Mouse (Mus musculus) mature B cell (primary cell): Measurements from ENCODE around the gene Chst3.
"Not testable (repeated sequence)": the region's sequence is repeated elsewhere in the genome, so short reads cannot be mapped to it uniquely, and the experiment has no call there.

Experiments
- in situ Hi-C: fragments of 300-500 bp; cut with MboI; formaldehyde crosslinking; loops from 2 replicates; pipeline ENCODE4 v1.14.3; 2019

Gene Chst3

DNA sequence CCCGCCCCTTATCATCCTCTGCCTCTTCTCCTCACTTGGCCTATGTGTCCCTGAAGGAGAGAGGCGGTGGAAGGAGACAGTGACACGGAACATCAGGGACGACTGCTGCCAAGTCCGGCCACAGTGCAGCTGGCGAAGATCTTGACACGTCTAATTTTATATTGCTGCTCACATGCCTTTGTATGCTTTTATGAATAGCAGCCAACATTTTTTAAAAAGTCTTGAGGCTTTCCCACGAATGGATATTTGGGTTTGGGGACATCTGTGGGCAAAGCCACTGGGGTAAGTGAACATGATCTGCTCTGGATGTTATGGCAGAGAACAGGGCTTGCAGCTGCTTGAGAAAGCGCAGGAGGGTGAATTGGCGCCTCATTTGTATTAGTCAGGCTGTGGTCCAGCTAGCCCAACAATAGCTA, 21.6 kb downstream of the Chst3 start:
- in situ Hi-C loops, result no loop called here

DNA sequence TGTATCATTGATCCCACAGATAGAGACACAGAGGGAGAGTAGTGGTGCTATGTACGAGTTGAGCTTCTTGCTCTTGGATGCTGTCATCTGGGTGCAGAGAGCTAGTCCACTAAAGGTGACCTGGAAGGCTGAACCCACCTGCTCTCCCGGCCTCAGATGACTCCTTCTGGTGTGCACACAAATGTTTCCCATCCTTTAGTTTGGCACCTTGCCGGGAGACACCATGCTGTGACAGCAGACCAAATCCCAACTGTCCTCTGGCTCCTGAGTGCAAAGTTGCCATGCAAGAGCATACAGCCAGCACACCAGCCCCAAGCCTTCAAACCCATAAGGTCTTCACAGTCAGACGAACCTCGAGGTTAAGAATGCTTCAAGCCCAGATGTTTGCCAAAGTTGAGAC, 22.1 kb downstream of the Chst3 start:
- in situ Hi-C loops, result no loop called here

- in situ Hi-C loops, result no loop called here
Measured at GRCm38 (mm10) chr10:60195087-60195486, 24.0 kb downstream of the Chst3 start.

DNA sequence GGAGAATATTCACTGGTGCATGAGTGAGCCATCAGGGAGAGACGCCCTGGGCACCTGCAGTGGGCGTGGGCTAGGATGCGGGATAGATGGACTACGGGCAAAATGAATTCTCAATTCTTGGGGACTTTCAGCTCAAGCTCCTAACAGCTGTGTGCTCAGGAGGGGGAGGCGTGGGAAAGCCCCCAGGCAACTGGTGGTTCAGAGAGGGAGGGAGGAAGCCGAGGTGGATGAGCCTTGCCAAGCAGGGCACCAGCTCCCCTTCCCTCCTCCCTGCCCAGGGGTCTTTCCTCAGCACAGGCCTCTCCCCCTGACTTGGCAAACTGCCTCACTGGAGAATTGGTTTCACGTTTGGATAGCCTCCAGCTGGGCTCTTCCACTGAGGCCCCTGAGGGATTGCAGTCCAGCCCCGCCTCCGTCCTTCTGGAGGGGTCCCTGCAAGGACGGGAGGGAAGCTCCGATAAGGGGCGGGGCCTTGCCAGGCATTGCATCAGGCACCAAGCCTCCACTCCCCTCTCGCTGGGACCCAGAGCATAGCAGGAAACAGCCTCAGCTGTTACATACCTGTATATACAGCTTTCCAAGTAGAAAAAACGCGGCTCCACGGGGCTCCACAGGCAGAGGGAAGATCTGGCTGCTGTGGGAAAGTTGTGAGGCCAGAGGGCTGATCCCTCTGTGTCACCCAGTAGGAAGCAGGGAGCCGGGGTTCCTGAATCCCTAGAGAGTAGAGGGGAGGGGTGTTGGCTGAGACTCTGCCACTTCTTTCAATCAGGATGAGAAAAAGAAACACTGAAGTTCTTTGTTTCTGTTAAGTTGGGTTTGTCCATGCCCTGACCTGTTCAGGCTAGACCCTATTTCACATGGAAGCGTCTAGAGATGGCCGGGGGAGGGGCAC, 25.3 kb downstream of the Chst3 start:
- in situ Hi-C loops, result no loop called here

DNA sequence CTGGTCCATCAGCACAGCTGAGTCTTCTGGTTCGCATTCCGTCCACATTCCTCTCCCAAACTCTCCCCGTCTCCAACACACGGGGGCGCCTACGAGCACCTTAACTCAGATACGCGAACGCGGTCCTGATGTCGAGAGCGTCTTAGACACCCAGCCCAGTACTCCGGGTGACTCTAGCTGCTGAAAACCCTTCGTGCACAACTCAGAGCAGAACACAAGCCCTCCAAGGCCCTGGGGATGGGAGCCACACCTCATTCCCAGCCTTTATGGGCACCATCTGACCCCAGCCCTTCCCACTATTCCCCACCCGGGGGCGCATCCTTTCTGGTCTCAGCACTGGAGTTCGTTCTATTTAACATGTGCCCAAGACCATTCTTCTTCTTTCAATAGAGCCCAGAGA, 27.3 kb downstream of the Chst3 start:
- in situ Hi-C loops, result no loop called here

DNA sequence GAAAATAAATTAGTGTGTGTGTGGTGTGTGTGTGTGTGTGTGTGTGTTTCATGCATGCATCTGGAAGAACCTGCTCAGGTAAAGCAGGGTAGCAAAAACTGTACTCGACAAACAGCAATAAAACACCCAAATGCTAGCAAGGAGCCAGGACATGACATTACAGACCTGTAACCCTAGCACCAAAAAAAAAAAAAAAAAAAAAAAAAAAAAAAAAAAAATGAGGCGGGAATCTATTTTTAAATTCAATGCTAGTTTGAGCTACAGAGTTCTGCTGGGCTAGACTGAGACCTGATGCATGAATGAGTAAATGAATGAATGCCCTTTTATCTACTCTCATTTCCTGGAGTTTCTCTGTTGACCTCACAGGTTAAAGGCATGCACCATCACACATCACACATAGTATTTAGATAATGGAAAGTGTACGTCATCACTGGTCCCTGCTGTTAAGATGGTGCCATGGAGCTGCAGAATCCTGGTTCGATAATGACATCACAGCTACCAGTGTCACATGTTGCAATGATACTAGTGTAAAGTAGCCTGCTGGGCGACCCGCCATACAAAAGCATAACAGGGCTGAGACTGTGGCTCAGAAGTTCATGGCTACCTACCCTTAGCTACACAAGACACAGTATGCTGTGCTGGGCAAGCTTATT, 29.4 kb downstream of the Chst3 start:
- in situ Hi-C loops, result no loop called here

DNA sequence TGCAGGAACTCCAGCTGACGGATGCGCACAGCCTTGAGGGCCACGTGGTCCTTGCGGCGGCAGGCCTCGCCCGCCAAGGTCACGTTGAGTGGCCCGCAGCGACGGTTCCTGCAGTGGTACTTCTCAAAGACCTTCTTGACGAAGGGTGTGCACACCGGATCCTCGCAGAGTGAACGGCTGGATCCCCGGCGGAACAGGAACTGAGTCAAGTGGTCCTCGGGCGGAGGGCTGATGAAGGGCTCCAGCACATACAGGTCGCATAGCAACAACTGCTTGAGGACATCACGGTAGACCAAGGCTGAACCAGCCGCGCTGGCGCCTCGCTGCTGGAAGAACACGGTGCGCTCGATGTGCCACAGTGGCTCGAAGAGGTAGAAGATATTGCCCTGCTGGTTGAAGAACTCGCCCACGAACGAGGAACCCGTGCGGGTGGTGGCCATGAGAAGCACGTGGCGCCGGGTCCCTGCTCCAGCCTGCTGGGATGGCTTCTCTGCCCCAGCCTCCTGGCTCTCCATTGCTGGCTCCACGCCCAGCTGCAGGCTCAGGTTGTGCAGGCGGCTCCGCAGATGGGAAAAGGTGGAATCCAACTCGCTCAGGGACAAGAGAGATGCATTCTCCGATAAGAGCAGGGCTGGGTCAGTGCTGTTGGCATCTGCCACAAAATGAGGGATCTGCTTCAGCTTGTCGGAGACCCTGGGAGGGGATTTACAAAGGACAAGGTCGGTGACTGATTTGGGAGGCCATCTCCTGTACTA, 32.7 kb downstream of the Chst3 start:
- in situ Hi-C loops, result no loop called here

DNA sequence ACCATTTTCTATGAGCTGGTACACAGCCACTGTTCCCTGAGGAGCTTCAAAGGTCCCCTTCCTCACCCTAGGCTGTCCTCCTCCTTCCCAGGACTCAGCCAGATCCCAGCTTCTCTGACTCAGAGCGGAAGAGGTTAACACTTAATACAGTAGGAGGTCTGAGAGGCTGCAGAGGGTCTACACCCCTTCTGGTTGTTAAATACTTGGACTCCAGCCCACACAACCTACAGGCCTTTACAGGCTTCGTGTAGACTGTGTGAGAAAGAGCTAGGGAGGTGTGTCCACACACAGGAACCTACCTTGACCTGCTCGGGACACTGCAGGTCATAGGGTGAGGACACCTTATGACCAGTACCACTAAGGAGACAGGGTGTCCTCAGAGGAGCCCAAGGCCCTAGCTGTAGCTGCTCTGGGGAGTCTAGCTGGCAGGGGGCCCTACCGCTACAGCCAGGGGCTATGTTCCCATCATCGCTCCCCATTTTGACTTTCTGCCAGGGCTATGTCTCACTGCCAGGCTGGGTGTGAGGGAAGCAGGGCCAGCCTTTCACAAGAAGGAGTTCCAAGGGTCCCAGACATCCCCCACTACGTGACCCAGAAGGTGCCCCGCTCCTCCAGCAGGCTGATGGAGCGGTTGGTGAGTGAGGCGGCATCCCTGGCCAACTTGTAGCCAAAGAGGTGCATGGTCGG, 33.9 kb downstream of the Chst3 start:
- in situ Hi-C loops, result no loop called here

GRCm38 (mm10) chr10:60175306-60175705, 43.8 kb downstream of the Chst3 start:
- in situ Hi-C loops, result not testable (repeated sequence)

DNA sequence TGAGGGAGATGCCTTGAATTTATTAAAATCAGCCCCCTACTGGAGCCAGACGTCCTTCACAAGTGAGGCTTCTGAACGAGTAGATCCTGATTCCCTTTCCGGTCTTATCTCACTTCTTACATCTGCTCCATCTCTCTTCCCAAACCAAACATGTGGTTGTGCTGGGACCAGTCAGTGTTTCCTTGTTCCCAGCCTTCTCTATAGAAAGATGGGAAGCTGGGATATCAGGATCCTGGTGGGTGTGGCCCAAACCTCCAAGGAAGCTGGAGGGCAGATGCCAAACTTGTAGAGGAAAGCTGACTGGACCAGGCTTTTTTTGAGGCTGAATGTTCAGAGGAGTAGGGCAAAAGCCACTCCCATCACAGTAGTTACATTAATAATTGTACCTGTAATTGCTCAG, 44.6 kb downstream of the Chst3 start:
- in situ Hi-C loops, result no loop called here

DNA sequence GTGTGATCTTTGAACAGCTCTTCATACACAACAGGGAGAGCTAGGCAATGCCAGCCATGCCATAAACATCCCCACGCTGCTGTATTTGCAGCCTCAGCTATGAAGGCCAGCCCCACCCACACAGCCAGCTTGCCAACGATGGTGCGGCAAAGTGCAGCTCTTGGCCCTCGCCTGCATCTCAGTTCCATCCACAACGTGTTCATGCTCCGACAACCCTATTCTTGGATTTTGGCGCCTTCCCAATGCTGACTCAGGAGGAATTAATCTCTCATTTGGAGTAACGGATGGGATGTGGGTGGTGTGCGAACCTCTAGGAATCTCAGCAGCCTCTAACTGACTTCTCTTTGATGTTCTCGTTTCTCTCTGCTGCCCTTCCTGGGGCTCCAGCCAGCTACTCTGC, 46.0 kb downstream of the Chst3 start:
- in situ Hi-C loops, result no loop called here

GRCm38 (mm10) chr10:60172306-60172705, 46.8 kb downstream of the Chst3 start:
- in situ Hi-C loops, result no loop called here

GRCm38 (mm10) chr10:60171368-60171767, 47.7 kb downstream of the Chst3 start:
- in situ Hi-C loops, result no loop called here

DNA sequence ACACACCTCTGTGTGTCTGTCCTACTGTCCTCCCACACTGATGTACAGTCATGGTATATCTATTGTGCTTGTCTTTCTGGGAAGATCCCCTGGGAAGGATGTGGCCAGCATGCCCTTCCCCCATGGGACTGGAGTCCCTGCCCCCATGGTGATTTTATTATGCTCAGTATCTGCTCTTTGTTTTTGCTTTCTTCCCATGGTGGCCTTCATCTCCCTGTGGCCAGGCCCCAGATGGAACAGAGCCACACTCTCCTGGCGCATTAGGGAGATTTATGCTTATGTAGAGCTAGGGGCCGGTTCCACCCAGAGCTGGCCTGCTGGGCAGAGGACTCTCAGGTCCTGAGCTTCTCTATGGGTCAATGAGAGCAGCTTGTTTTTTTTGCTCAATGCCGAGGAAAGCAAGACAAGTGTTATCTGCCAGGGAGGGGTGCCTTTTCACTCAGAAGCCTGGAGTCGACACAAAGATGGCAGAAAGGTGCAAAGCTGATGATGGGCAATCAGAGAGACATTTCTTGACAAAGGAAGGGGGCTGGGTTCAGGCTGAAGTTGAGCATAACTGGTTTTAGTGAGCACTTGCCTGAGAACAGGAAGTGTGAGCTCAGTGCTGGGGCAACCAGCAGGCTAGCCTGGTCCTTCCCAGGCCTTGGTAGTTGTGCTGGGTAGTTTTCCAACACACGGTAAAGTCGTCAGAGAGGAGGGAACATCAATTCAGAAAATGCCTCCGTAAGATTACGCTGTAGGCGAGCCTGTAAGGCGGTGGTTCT, 48.6 kb downstream of the Chst3 start:
- in situ Hi-C loops, result no loop called here

- in situ Hi-C loops, result no loop called here
Measured at GRCm38 (mm10) chr10:60168960-60169359, 50.1 kb downstream of the Chst3 start.

GRCm38 (mm10) chr10:60168306-60168705, 50.8 kb downstream of the Chst3 start:
- in situ Hi-C loops, result no loop called here

DNA sequence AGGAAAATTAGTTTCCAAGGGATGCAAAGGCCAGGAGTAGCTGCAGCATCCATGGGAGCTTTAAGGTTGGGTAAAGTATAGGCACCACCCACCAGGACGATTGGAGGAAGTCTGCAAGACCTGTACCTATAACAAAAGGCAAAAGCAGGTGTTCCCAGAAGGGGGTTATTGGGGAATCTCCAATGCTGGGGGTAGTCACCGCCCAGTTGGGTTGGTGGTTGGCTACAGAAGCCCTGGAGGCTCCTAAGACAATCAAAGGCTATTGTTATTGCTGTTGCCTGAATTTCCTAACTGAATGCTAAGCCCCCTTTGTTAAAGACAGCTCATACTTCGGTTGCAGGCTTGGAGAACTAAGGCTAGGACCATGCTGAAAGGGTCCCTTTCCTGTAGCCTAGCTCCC, 53.0 kb downstream of the Chst3 start:
- in situ Hi-C loops, result no loop called here

DNA sequence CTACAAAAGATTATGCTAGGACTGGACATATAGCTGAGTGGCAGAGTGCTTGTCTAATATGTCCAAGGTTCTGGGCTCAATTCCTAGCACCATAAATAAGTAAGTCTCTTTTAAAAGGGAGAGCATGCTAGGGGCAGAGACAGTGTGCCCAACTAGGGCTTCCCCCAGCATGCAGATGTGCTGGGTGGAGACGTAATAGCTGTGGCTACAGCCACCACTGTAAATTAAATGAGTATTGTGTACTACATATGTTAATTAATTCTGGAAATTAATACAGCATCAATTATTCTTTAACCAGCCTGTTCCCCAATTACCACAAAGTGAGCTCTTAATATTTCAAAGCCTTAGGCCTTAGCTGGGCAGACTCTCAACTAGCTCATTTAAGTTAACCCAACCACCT, 54.2 kb downstream of the Chst3 start:
- in situ Hi-C loops, result no loop called here

GRCm38 (mm10) chr10:60162973-60163255, 56.1 kb downstream of the Chst3 start:
- in situ Hi-C loops, result no loop called here

GRCm38 (mm10) chr10:60162184-60162972, 56.7 kb downstream of the Chst3 start:
- in situ Hi-C loops, result not testable (repeated sequence)

DNA sequence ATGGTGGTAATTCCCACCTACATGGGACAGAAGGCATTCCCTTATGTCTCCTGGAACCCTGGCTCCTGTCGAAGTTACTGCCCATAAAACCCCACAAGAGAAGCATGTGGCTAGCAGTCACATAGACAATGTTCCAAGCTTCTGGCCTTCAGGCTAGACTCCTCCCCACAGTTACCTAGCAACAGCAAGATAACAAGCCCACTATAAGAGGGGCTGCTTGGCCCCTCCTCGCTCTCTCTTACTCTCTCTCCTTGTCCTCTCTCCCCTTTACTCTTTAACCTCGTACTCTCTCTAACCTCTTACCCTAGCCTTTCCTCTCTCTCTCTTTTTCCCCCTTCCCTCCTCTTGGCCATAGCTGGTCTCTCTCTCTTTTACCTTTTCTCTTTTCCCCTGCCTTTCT, 57.7 kb downstream of the Chst3 start:
- in situ Hi-C loops, result not testable (repeated sequence)
